Mouse (Mus musculus) large intestine, adult 2 months (tissue): ENCODE results near the gene Carmil1. TPM values are rescaled to one million over a fixed set of nuclear protein-coding genes. Genes with fewer than 3 reads are reported as not detected.

ENCODE experiments used
- DNase-seq: peaks from one replicate; pipeline ENCODE4 v3.0.0-alpha.2; 2012; ENCODE audit warnings: low read depth, low spot score
- WGBS: fragments of 180-500 bp; shearing (Covaris S2); methylation state at CpG from one replicate; pipeline ENCODE4 v1.1.7; 2018; 5-methylcytosine and 5-hydroxymethylcytosine counted together
- polyA plus RNA-seq: library from polyadenylated mRNA; depleted of rRNA; stranded (reverse); fragments of >200 nt; gene quantifications from 2 replicates; pipeline ENCODE4 v1.2.3, GENCODE M21; 2012; rRNA removed

Carmil1 gene
- polyA plus RNA-seq, 1 experiment = 14.2 TPM

DNA sequence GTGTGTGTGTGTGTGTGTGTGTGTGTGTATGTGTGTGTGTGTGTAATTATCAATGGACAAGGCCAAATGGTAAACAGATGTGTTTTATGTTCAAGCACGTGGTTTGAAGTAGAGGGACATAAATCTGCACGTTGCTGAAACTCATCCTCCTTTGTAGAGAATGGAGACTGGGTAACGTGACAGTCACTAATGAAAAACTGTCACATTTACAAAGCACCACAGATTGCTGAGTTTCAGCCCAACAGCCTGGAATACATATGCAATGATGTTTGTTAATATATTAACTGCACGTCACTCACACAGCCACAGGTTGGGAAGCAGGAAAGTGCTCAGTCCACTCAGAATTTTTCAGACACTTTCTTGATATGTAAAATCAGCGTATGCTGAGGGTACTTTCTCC is 290.1 kb downstream of the Carmil1 start:
- no peak for DNase-seq

DNA sequence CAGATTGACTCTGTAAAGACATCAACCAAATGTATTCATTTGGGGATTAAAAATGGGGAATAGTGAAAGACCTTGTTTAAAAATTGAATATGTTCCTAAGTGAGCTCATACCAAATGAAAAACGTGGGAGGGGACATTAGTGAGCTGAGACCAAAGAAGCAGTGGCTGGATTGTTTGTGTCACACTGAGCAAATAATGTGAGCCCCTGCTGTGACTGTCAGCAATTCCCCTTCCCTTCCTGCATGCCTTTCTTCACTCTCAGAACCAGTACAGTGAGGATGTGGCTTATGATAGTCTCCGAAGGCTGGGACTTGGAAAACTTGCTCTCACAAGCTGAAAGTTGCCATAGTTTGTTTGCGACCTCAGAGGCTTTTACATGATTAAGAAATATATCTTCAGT is 295.5 kb downstream of the Carmil1 start:
- WGBS = 43% methylated on average over 3 of the region's 3 CpGs
- no peak for DNase-seq

More for the DNA sequence above, 290.1 kb downstream of the Carmil1 start:
- 38% methylated on average over 5 of the region's 5 CpGs for WGBS

DNA sequence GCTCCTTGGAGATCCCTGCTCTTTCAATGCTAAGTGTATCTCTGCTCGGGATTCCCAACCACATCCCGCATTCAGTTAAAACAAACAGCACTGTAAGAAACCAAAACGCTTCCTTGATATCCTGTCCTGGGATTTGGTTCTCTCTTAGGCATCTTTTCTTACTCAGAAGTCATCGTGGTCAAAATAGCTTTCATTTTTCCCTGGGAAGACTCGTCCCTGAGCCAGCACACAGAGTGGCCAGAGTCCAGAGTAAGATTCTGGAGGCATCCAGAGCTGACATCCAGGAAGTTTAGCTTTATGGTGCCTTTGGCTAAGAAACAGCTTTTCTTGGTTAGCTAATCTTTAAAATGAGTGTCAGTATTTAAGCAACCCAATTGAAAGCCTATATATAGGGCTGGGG is 308.3 kb downstream of the Carmil1 start:
- DNase-seq = no peak
- 21% methylated on average over 5 of the region's 5 CpGs for WGBS

DNA sequence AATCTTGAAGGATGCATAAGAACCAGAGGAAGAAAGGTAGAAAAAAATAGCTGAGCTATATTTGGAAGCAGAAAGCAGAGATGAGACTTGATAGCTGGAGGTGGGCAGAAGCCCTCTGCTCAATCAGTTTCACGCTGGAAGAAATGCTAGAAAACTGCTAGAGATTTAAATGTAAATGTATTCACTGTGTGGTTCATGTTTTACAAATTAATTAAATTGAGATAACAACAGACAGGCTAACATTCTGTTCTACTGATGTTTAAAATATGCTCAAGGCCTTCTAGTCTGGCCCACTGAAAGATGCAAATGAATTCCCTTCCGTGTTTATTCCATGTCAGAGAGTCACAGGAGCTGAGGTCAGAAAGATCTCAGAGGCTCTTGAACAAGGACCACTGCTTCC is 308.7 kb downstream of the Carmil1 start:
- DNase-seq = no peak
- whole genome bisulfite sequencing = 62% methylated on average over 2 of the region's 2 CpGs

DNA sequence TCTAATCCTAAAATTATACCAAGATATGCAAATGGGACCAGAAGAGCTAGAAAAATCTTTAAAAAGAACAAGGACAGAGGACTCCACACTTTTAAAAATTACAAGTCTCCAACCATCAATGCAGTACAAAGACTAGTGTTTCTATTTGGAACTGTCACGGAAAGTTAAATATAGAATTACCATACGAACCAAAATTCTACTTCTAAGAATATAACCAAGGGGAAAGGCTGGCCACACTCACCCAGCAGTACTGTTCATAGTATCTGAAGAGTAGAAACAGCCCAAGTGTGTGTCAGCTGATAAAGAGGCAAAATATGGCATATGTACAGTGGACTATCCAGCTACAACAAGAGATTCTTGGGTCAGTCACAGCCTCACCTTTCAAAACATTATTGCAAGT is 315.7 kb downstream of the Carmil1 start:
- WGBS = 73% methylated on average over 2 of the region's 2 CpGs

More for the DNA sequence above, 315.7 kb downstream of the Carmil1 start:
- no peak for DNase-seq

Other genes with a start within 250 kb of the Carmil1 start
- 1.1 and 2.8 TPM in 2 replicates for gene Cmah, start 46.6 kb upstream of the Carmil1 start, polyA plus RNA-seq